Mouse (Mus musculus): ENCODE measurements at regions not wholly inside any gene's neighbourhood (a gene's known extent, or its start where the extent isn't known, plus 50 kb on each side); places are given as distances from the start of the nearest gene placed in this dataset.

DNA sequence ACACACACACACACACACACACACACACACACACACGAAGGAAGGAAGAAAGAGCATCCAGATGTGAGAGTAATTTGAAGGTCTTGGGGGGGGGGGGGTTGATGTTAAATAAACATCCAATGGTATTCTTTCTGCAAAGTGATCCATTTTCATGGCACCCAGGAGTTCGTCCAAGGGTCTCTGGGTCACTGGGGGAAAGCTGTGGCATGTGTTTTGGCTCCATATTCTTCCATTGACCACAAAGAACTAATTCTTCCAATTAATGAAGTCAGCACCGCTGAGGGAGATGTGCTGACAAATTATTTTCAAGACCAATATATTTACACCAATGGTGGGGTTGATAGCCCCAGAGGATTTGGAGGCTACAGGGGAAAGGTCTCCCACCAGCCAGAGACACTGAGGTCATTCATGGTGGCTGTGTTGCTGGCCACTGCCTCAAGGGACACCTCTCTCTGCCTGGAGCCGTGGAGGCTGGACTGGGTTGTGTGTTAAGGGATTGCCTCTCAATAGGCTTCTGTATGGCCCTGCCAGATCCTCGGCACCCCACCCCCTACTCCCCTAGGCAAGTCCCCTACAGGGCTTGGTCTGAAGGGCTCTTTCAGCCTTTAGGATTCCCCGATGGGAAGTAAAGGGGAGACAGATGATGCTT lies 99.1 kb upstream of the Pkdcc start:
- Histone ChIP-seq H3K27ac (no peak overlapping the region), H3K9ac (ENCODE audit: low read depth, low read length) (no peak overlapping the region), H3K79me2 (replicated peaks; ENCODE audit: control insufficient read depth, insufficient read depth, low read length) (no peaks in the 10 kb centered on the region), H3K4me1 (ENCODE audit: control insufficient read depth, insufficient read depth, low read length) (no peaks in the 10 kb centered on the region), H3K36me3 (ENCODE audit: control insufficient read depth, insufficient read depth, low read length) (no peaks in the 10 kb centered on the region), H3K27me3 (ENCODE audit: control insufficient read depth, insufficient read depth, low read length) (no peaks in the 10 kb centered on the region), H3K4me3 (no peak overlapping the region)
- no peak for DNase-seq
- WGBS = 57% methylated on average over 6 of the region's 6 CpGs
- intact Hi-C loops (cut with DNase I) = no loop called here
- TF ChIP-seq POLR2A (IDR thresholded peaks at IDR 0.05; ENCODE audit: insufficient read depth, low read depth, low read length) (no peak), CTCF (IDR thresholded peaks at IDR 0.05) (no peak), EP300 (IDR thresholded peaks at IDR 0.05; ENCODE audit: insufficient read depth, low read depth, low read length) (no peak)

DNA sequence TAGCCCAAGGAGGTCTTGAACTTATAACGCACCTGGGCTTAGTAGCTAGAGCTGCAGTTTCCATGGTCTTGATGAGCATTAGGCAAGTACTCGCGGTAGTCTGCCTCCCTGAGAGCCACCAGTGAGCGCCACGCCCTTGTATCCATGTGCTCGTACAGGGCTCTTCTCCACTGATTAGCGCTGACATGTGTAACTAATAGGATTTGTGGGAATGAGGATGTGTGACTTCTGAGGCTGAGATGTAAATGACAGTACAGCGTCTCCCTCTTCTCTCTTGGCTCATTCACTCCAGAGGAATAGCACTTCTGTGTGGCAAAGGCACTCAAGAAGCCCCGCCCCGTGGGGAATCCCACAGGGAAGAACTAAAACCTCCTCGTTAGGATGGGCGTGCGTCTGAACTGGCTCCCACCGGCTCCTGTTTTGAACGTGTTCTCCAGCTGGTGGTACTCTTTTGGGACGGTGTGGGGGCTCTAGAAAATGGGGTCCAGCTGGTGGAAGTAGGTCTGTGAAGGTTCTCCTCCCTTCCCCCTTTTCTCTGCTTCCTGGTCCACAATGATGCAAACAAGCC lies 94.3 kb upstream of the Pkdcc start:
- TF ChIP-seq CTCF (IDR thresholded peaks at IDR 0.05) = no peak
- no peak for TF ChIP-seq POLR2A (IDR thresholded peaks at IDR 0.05; ENCODE audit: insufficient read depth, low read depth, low read length)
- no peak for TF ChIP-seq EP300 (IDR thresholded peaks at IDR 0.05; ENCODE audit: insufficient read depth, low read depth, low read length)
- no peaks in the 10 kb centered on the region for H3K79me2 ChIP-seq (replicated peaks; ENCODE audit: control insufficient read depth, insufficient read depth, low read length)
- 56% methylated on average over 16 of the region's 16 CpGs for WGBS
- H3K27me3 ChIP-seq (ENCODE audit: control insufficient read depth, insufficient read depth, low read length) = no peaks in the 10 kb centered on the region
- no peak overlapping the region for H3K9ac ChIP-seq (ENCODE audit: low read depth, low read length)
- H3K4me3 ChIP-seq = no peak overlapping the region
- H3K27ac ChIP-seq = no peak overlapping the region
- no peak for DNase-seq
- H3K4me1 ChIP-seq (ENCODE audit: control insufficient read depth, insufficient read depth, low read length) = peaks cover 4% of the 10 kb centered on the region
- intact Hi-C loops (cut with DNase I) = loop anchor here (5.0 kb wide), 2 partner anchors 77 to 92 kb away; no protein-coding TSS in a partner anchor
- no peaks in the 10 kb centered on the region for H3K36me3 ChIP-seq (ENCODE audit: control insufficient read depth, insufficient read depth, low read length)

DNA sequence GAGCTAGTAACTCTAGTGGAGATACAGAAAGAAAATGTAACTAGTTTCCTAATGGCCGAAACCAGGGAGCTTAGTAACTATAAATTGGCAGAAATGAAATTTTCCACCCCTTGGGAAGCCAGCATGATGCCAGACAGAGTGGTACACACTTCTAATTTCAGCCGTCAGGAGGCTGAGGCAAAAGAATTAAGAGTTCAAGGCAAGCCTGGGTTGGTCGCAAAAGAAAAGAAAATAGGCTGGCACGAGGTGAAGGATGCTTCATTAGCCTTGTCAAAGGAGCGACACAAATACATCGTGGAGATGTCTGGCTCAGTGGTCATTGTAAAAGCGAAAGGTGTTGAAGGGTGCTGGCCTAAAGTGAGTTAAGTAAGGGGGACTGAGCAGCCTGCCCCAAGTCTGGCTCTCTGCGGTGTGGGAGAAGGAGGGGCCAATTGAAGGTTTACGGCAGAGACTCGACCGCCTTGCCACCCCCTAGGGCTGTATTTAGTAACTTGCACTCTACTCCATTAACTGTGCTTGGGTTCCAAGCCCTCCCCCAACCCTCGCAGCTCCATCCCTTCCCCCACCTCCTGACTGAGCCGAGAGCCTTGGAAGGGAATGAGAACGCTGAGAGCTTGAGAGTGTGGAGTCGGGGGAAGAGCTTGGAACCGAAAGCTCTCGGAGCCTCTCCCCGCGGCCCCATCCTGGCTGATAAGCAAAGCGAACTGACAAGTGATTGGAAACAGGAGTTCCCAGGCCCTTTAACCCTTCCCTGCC lies 92.4 kb upstream of the Pkdcc start:
- Histone ChIP-seq H3K27me3 (ENCODE audit: control insufficient read depth, insufficient read depth, low read length) (no peaks in the 10 kb centered on the region), H3K79me2 (replicated peaks; ENCODE audit: control insufficient read depth, insufficient read depth, low read length) (no peaks in the 10 kb centered on the region), H3K9ac (ENCODE audit: low read depth, low read length) (peak overlapping the region; percentile 48), H3K36me3 (ENCODE audit: control insufficient read depth, insufficient read depth, low read length) (no peaks in the 10 kb centered on the region), H3K4me1 (ENCODE audit: control insufficient read depth, insufficient read depth, low read length) (peaks cover 4% of the 10 kb centered on the region), H3K27ac (peak overlapping the region; percentile 52; the same call in 1 of the 2 replicates), H3K4me3 (peak overlapping the region; percentile 43)
- DNase-seq = peak; percentile 64 to 73
- 8% methylated on average over 20 of the region's 20 CpGs for WGBS
- intact Hi-C loops (cut with DNase I) = loop anchor here (5.0 kb wide), 2 partner anchors 75 to 90 kb away; no protein-coding TSS in a partner anchor
- TF ChIP-seq EP300 (IDR thresholded peaks at IDR 0.05; ENCODE audit: insufficient read depth, low read depth, low read length) = no peak
- 0 out of 2 replicates have a peak, but pooled peaks have one; percentile 4 for TF ChIP-seq CTCF (IDR thresholded peaks at IDR 0.05)

DNA sequence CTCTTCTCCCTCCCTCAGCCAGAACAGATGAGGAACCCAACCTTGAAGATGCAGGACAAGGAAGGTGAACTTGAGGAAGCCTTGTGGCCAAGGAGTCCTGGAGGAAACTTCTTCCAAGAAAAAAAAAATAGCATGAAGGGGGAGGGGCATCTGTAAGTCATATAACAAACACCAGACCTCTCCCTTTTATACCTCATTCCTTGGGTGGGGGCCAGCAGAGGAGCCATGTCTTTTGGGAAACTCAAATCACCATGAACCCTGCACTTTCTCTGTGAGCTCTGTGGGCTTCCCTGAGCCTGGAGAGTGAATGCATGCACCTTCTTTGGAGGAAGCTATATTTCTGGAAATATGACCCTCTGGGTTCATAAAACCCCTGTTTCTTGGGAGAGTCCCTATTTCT lies 90.0 kb upstream of the Pkdcc start:
- intact Hi-C loops (cut with DNase I) = no loop called here
- no peaks in the 10 kb centered on the region for H3K36me3 ChIP-seq (ENCODE audit: control insufficient read depth, insufficient read depth, low read length)
- TF ChIP-seq EP300 (IDR thresholded peaks at IDR 0.05; ENCODE audit: insufficient read depth, low read depth, low read length) = no peak
- TF ChIP-seq POLR2A (IDR thresholded peaks at IDR 0.05; ENCODE audit: insufficient read depth, low read depth, low read length) = no peak
- no peak for TF ChIP-seq CTCF (IDR thresholded peaks at IDR 0.05)
- no peaks in the 10 kb centered on the region for H3K79me2 ChIP-seq (replicated peaks; ENCODE audit: control insufficient read depth, insufficient read depth, low read length)
- no peak overlapping the region for H3K9ac ChIP-seq (ENCODE audit: low read depth, low read length)
- DNase-seq = no peak
- H3K4me1 ChIP-seq (ENCODE audit: control insufficient read depth, insufficient read depth, low read length) = peaks cover 4% of the 10 kb centered on the region
- no peak overlapping the region for H3K27ac ChIP-seq
- no peaks in the 10 kb centered on the region for H3K27me3 ChIP-seq (ENCODE audit: control insufficient read depth, insufficient read depth, low read length)
- H3K4me3 ChIP-seq = no peak overlapping the region

DNA sequence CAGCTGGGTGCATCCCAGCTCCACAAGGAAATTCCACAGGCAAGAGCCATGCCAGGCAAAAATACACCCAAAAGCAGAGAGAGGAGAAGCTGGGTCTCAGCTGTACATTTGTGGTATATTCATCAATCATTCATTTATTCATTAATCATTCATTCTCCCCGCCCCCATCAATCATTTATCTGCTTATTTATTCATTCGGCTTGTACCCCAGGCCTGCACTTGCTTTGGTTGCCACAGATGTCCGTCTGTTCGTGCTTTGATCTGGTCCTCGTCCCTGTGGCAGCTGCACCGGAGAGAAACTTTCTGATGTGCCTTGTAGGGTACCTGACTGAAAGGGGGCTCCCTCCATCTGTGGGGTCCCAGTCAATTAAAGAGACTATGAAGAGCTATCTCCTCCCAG lies 87.2 kb upstream of the Pkdcc start:
- intact Hi-C loops (cut with DNase I) = no loop called here
- no peak overlapping the region for H3K4me3 ChIP-seq
- no peaks in the 10 kb centered on the region for H3K36me3 ChIP-seq (ENCODE audit: control insufficient read depth, insufficient read depth, low read length)
- no peak for TF ChIP-seq POLR2A (IDR thresholded peaks at IDR 0.05; ENCODE audit: insufficient read depth, low read depth, low read length)
- WGBS = 93% methylated on average over 6 of the region's 6 CpGs
- no peaks in the 10 kb centered on the region for H3K79me2 ChIP-seq (replicated peaks; ENCODE audit: control insufficient read depth, insufficient read depth, low read length)
- no peak for DNase-seq
- H3K27me3 ChIP-seq (ENCODE audit: control insufficient read depth, insufficient read depth, low read length) = no peaks in the 10 kb centered on the region
- no peak overlapping the region for H3K9ac ChIP-seq (ENCODE audit: low read depth, low read length)
- H3K4me1 ChIP-seq (ENCODE audit: control insufficient read depth, insufficient read depth, low read length) = peaks cover 2% of the 10 kb centered on the region
- no peak overlapping the region for H3K27ac ChIP-seq
